Mouse (Mus musculus): ENCODE data around the gene Ap3b1.

Gene Ap3b1

GRCm38 (mm10) chr13:94449593-94449992, 90.8 kb downstream of the Ap3b1 start:
- TF ChIP-seq NANOG (IDR thresholded peaks at IDR 0.05; ENCODE audit: borderline replicate concordance, low read length) (no peak), CTCF (conservative IDR thresholded peaks at IDR 0.05; ENCODE audit: low read length) (no peak), POU5F1 (IDR thresholded peaks at IDR 0.05; ENCODE audit: borderline replicate concordance, low read length) (no peak)
- H3K36me3 ChIP-seq (ENCODE audit: insufficient read depth, low read length) = peaks cover 41% of the 10 kb centered on the region
- H3K27me3 ChIP-seq (ENCODE audit: insufficient read depth, low read length) = no peaks in the 10 kb centered on the region
- no peak overlapping the region for H3K4me3 ChIP-seq (replicated peaks; ENCODE audit: low read length)
- H3K9me3 ChIP-seq (ENCODE audit: low read length) = no peaks in the 10 kb centered on the region
- peaks cover 11% of the 10 kb centered on the region for H3K4me1 ChIP-seq (replicated peaks; ENCODE audit: low read depth, low read length)

- Histone ChIP-seq H3K4me1 (replicated peaks; ENCODE audit: low read depth, low read length) (peaks cover 3% of the 10 kb centered on the region; the same call in 1 of the 2 replicates), H3K36me3 (ENCODE audit: insufficient read depth, low read length) (peaks cover 45% of the 10 kb centered on the region), H3K27me3 (ENCODE audit: insufficient read depth, low read length) (no peaks in the 10 kb centered on the region), H3K9me3 (ENCODE audit: low read length) (no peaks in the 10 kb centered on the region), H3K4me3 (replicated peaks; ENCODE audit: low read length) (no peak overlapping the region)
- TF ChIP-seq NANOG (IDR thresholded peaks at IDR 0.05; ENCODE audit: borderline replicate concordance, low read length) (no peak), CTCF (conservative IDR thresholded peaks at IDR 0.05; ENCODE audit: low read length) (peak; percentile 46)
These were observed 92.5 kb downstream of the Ap3b1 start for GRCm38 (mm10) chr13:94451229-94451628.

GRCm38 (mm10) chr13:94454131-94454530, 95.4 kb downstream of the Ap3b1 start:
- Histone ChIP-seq H3K27me3 (ENCODE audit: insufficient read depth, low read length) (no peaks in the 10 kb centered on the region), H3K4me3 (replicated peaks; ENCODE audit: low read length) (no peak overlapping the region), H3K9me3 (ENCODE audit: low read length) (no peaks in the 10 kb centered on the region; the same call in 1 of the 2 replicates), H3K4me1 (replicated peaks; ENCODE audit: low read depth, low read length) (peaks cover 3% of the 10 kb centered on the region; the same call in 1 of the 2 replicates), H3K36me3 (ENCODE audit: insufficient read depth, low read length) (peaks cover 56% of the 10 kb centered on the region)
- no peak for TF ChIP-seq NANOG (IDR thresholded peaks at IDR 0.05; ENCODE audit: borderline replicate concordance, low read length)
- no peak for TF ChIP-seq CTCF (conservative IDR thresholded peaks at IDR 0.05; ENCODE audit: low read length)
- no peak for TF ChIP-seq POU5F1 (IDR thresholded peaks at IDR 0.05; ENCODE audit: borderline replicate concordance, low read length)

- no peaks in the 10 kb centered on the region for H3K27me3 ChIP-seq (ENCODE audit: insufficient read depth, low read length)
- H3K4me1 ChIP-seq (replicated peaks; ENCODE audit: low read depth, low read length) = peaks cover 1% of the 10 kb centered on the region
- no peaks in the 10 kb centered on the region; the same call in 1 of the 2 replicates for H3K9me3 ChIP-seq (ENCODE audit: low read length)
- H3K4me3 ChIP-seq (replicated peaks; ENCODE audit: low read length) = no peak overlapping the region
- peaks cover 65% of the 10 kb centered on the region for H3K36me3 ChIP-seq (ENCODE audit: insufficient read depth, low read length)
- TF ChIP-seq POU5F1 (IDR thresholded peaks at IDR 0.05; ENCODE audit: borderline replicate concordance, low read length) (no peak), CTCF (conservative IDR thresholded peaks at IDR 0.05; ENCODE audit: low read length) (no peak), NANOG (IDR thresholded peaks at IDR 0.05; ENCODE audit: borderline replicate concordance, low read length) (no peak)
These were observed 100.4 kb downstream of the Ap3b1 start for GRCm38 (mm10) chr13:94459143-94459542.

GRCm38 (mm10) chr13:94464221-94464620, 105.5 kb downstream of the Ap3b1 start:
- Histone ChIP-seq H3K27me3 (ENCODE audit: insufficient read depth, low read length) (no peaks in the 10 kb centered on the region), H3K4me3 (replicated peaks; ENCODE audit: low read length) (no peak overlapping the region), H3K36me3 (ENCODE audit: insufficient read depth, low read length) (peaks cover 36% of the 10 kb centered on the region), H3K4me1 (replicated peaks; ENCODE audit: low read depth, low read length) (no peaks in the 10 kb centered on the region; the same call in 1 of the 2 replicates), H3K9me3 (ENCODE audit: low read length) (no peaks in the 10 kb centered on the region)
- TF ChIP-seq POU5F1 (IDR thresholded peaks at IDR 0.05; ENCODE audit: borderline replicate concordance, low read length) (no peak), CTCF (conservative IDR thresholded peaks at IDR 0.05; ENCODE audit: low read length) (no peak), NANOG (IDR thresholded peaks at IDR 0.05; ENCODE audit: borderline replicate concordance, low read length) (no peak)

- H3K4me3 ChIP-seq (replicated peaks; ENCODE audit: low read length) = no peak overlapping the region
- no peak for TF ChIP-seq CTCF (conservative IDR thresholded peaks at IDR 0.05; ENCODE audit: low read length)
- TF ChIP-seq NANOG (IDR thresholded peaks at IDR 0.05; ENCODE audit: borderline replicate concordance, low read length) = no peak
- no peak for TF ChIP-seq POU5F1 (IDR thresholded peaks at IDR 0.05; ENCODE audit: borderline replicate concordance, low read length)
- peaks cover 33% of the 10 kb centered on the region for H3K36me3 ChIP-seq (ENCODE audit: insufficient read depth, low read length)
- no peaks in the 10 kb centered on the region; the same call in 1 of the 2 replicates for H3K4me1 ChIP-seq (replicated peaks; ENCODE audit: low read depth, low read length)
- H3K9me3 ChIP-seq (ENCODE audit: low read length) = no peaks in the 10 kb centered on the region
- H3K27me3 ChIP-seq (ENCODE audit: insufficient read depth, low read length) = no peaks in the 10 kb centered on the region
These were observed 109.8 kb downstream of the Ap3b1 start for GRCm38 (mm10) chr13:94468551-94468950.

- no peak for TF ChIP-seq NANOG (IDR thresholded peaks at IDR 0.05; ENCODE audit: borderline replicate concordance, low read length)
- TF ChIP-seq CTCF (conservative IDR thresholded peaks at IDR 0.05; ENCODE audit: low read length) = no peak
- TF ChIP-seq POU5F1 (IDR thresholded peaks at IDR 0.05; ENCODE audit: borderline replicate concordance, low read length) = no peak
- no peak overlapping the region for H3K4me3 ChIP-seq (replicated peaks; ENCODE audit: low read length)
- H3K27me3 ChIP-seq (ENCODE audit: insufficient read depth, low read length) = no peaks in the 10 kb centered on the region
- no peaks in the 10 kb centered on the region for H3K9me3 ChIP-seq (ENCODE audit: low read length)
- no peaks in the 10 kb centered on the region for H3K4me1 ChIP-seq (replicated peaks; ENCODE audit: low read depth, low read length)
- peaks cover 38% of the 10 kb centered on the region for H3K36me3 ChIP-seq (ENCODE audit: insufficient read depth, low read length)
These were observed 112.4 kb downstream of the Ap3b1 start for GRCm38 (mm10) chr13:94471009-94471672.

GRCm38 (mm10) chr13:94476208-94476607, 117.4 kb downstream of the Ap3b1 start:
- Histone ChIP-seq H3K4me1 (replicated peaks; ENCODE audit: low read depth, low read length) (no peaks in the 10 kb centered on the region), H3K9me3 (ENCODE audit: low read length) (no peaks in the 10 kb centered on the region), H3K36me3 (ENCODE audit: insufficient read depth, low read length) (peaks cover 68% of the 10 kb centered on the region), H3K27me3 (ENCODE audit: insufficient read depth, low read length) (no peaks in the 10 kb centered on the region), H3K4me3 (replicated peaks; ENCODE audit: low read length) (no peak overlapping the region)
- TF ChIP-seq POU5F1 (IDR thresholded peaks at IDR 0.05; ENCODE audit: borderline replicate concordance, low read length) (no peak), CTCF (conservative IDR thresholded peaks at IDR 0.05; ENCODE audit: low read length) (no peak), NANOG (IDR thresholded peaks at IDR 0.05; ENCODE audit: borderline replicate concordance, low read length) (no peak)

- H3K4me1 ChIP-seq (replicated peaks; ENCODE audit: low read depth, low read length) = no peaks in the 10 kb centered on the region
- no peak overlapping the region for H3K4me3 ChIP-seq (replicated peaks; ENCODE audit: low read length)
- TF ChIP-seq NANOG (IDR thresholded peaks at IDR 0.05; ENCODE audit: borderline replicate concordance, low read length) (no peak), POU5F1 (IDR thresholded peaks at IDR 0.05; ENCODE audit: borderline replicate concordance, low read length) (no peak), CTCF (conservative IDR thresholded peaks at IDR 0.05; ENCODE audit: low read length) (no peak)
- no peaks in the 10 kb centered on the region for H3K9me3 ChIP-seq (ENCODE audit: low read length)
- peaks cover 83% of the 10 kb centered on the region for H3K36me3 ChIP-seq (ENCODE audit: insufficient read depth, low read length)
- H3K27me3 ChIP-seq (ENCODE audit: insufficient read depth, low read length) = no peaks in the 10 kb centered on the region
These were observed 121.5 kb downstream of the Ap3b1 start for GRCm38 (mm10) chr13:94480256-94480655.

Data from E14TG2a.4 (cell line).